Mouse (Mus musculus): Measurements from ENCODE around the gene Lactbl1. TPM values are rescaled to one million over a fixed set of nuclear protein-coding genes. Genes with fewer than 3 reads are reported as not detected.
A peak's percentile ranks its signal among the peaks of the same experiment; 100 is the strongest.

The Lactbl1 gene
- total RNA-seq, 2 experiments from 2014 or later, result 0.12 TPM; not detected in 1

DNA sequence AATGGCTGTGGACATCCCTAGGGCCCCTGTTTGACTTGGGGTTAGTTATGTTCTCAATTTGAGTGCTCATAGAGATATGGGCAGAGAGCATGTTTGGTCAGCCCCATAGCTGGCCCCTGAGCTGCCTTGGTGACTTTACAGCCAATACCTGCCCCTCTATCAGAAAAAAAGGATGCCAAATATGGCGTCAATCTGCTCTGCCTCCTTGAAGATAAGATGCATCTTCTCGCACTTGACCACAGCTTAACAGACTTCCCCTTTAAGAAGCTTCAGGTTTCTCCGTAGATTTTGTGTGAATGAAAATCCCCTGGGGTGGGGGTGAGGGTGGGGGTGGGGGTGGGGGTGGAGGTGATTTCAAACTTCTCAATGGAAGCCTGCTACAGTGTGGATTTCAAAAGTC is 35.5 kb downstream of the Lactbl1 start:
- no peak for DNase-seq (ENCODE audit: extremely low spot score in 1 of 2, low spot score in 2 of 2)
- TF ChIP-seq CTCF (IDR thresholded peaks at IDR 0.05), result no peak
- no peak overlapping the region for H3K4me3 ChIP-seq
- intact Hi-C loops (cut with DNase I), result loop anchor here (10.0 kb wide), 1 partner anchor 647 kb away; no protein-coding TSS in a partner anchor
- no peak overlapping the region for H3K27ac ChIP-seq

DNA sequence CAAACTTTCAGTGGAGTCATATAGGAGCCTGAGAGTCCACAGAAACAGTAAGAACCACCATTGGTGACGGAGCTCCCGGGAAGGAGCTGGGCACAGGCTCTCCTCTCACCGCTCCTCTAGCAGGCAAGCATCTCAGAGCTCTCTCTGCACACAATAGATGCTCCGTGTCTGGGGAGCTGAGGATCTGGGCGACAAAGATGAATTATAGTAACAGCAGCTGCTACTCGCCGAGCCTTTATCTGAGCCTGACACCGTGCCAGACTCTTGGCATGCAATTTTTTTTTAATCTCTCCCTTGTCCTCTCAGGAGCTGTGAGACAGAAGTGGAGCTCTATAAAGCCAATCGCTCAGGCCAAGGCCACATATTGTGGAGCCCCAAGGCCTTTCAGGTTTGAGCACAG is 42.6 kb downstream of the Lactbl1 start:
- no peak overlapping the region for H3K27ac ChIP-seq
- DNase-seq (ENCODE audit: extremely low spot score in 1 of 2, low spot score in 2 of 2), result peak in 1 of 2 experiments; percentile 37
- intact Hi-C loops (cut with DNase I), result loop anchor here (5.0 kb wide), 1 partner anchor 407 kb away; no protein-coding TSS in a partner anchor
- no peak for TF ChIP-seq CTCF (IDR thresholded peaks at IDR 0.05)
- H3K4me3 ChIP-seq, result no peak overlapping the region

DNA sequence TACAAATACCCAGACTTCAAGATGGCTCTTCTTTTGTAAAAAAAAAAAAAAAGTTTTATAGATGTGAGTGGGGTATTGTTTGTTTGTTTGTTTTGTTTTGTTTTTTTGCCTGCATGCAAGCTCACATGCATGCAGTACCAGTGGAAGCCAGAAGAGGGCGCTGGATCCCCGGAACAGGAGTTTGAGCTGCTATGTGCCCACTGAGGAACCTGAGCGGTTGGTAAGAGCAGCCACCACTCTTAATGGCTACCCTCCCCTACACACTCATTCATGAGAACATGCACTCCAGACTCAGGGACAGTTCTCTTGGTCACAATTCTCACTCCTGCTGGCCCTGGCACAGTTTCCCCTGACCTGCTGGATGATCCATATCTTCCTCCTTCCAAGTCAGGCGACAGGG is 43.6 kb downstream of the Lactbl1 start:
- TF ChIP-seq CTCF (IDR thresholded peaks at IDR 0.05), result peak; percentile 64
- Histone ChIP-seq H3K27ac (no peak overlapping the region), H3K4me3 (no peak overlapping the region)
- intact Hi-C loops (cut with DNase I), result loop anchor here (5.0 kb wide), 1 partner anchor 406 kb away; no protein-coding TSS in a partner anchor
- DNase-seq (ENCODE audit: extremely low spot score in 1 of 2, low spot score in 2 of 2), result no peak

DNA sequence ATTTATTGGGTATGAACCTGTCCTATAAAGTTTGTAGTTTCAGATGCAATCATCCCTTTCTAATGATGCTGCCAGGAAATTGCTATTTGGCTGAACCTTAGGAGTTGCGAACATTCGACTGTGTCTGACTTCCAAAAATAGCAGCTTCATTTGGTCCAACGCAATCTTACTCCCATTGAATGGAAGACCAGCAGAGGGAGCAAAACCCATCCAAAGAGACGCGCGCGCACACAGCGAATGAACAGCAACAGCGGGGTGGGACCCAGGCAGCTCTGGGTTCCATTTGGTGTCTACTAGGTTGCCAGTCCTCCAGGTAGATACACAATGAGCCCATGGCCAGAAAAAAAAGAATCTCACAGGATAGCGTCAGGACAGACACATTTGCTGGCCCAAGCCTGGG is 45.3 kb downstream of the Lactbl1 start:
- H3K4me3 ChIP-seq, result no peak overlapping the region
- no peak for DNase-seq (ENCODE audit: extremely low spot score in 1 of 2, low spot score in 2 of 2)
- H3K27ac ChIP-seq, result no peak overlapping the region
- peak; percentile 45 for TF ChIP-seq CTCF (IDR thresholded peaks at IDR 0.05)
- intact Hi-C loops (cut with DNase I), result loop anchor here (5.0 kb wide), 1 partner anchor 405 kb away; no protein-coding TSS in a partner anchor

DNA sequence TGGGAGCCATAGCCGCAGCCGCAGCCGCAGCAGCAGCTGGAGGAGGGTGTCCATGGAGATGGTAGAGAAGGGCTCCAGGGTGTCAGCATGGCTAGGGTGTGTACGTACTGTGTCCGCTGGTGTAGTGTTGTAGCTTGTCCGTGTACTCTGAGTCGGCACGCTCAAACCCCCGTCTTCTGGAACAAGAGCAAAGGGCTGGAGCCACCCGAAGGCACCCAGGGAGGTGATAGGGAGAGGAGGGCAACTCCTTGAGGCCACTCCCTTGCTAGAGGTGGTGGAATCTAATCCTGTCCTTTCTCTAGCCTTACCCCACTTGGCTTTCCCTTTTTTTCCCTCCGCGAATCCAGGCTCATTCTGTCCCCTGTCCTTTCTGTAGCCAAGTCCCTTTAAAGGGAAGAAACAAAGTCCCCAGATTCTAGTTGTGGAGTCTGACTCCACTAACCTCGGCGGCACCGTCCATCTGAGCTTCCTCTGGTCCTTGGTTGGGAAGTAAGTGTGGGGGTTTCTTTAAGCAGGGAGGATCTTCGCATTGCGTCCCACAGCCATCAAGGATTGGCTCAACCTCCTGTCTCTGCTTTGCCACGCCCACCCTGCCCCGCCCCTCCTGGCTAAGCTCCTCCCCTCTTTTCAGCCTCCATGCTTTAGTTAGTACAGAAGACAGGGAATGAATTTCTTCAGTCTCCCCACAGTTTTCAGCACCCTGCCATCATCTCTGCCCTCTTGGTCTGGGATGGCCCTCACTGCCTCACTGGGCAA is 50.1 kb downstream of the Lactbl1 start:
- intact Hi-C loops (cut with DNase I), result no loop called here
- Histone ChIP-seq H3K4me3 (no peak overlapping the region), H3K27ac (no peak overlapping the region)
- no peak for DNase-seq (ENCODE audit: extremely low spot score in 1 of 2, low spot score in 2 of 2)
- TF ChIP-seq CTCF (IDR thresholded peaks at IDR 0.05), result no peak

DNA sequence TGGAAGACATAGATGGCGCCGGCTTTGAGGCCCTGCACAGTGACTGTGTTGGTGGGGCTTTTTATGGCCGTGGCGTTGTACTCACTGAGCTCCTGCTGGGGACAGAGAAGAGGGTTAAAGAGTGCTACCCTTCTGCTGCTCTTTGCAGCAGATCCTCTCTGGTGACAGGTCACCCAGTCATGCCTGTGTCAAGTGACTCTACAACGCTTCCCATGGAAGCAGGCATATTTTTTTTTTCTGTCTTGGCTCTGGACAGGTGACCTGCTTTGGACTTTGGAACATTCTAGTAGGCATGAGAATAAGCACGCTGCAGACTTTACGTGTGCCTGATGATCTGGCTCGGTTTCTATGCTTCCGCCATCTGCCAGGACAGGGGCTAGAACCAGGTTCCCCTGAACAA is 53.0 kb downstream of the Lactbl1 start:
- H3K27ac ChIP-seq, result no peak overlapping the region
- no peak for DNase-seq (ENCODE audit: extremely low spot score in 1 of 2, low spot score in 2 of 2)
- no peak for TF ChIP-seq CTCF (IDR thresholded peaks at IDR 0.05)
- no peak overlapping the region for H3K4me3 ChIP-seq
- intact Hi-C loops (cut with DNase I), result loop anchor here (5.0 kb wide), 1 partner anchor 307 kb away; no protein-coding TSS in a partner anchor

DNA sequence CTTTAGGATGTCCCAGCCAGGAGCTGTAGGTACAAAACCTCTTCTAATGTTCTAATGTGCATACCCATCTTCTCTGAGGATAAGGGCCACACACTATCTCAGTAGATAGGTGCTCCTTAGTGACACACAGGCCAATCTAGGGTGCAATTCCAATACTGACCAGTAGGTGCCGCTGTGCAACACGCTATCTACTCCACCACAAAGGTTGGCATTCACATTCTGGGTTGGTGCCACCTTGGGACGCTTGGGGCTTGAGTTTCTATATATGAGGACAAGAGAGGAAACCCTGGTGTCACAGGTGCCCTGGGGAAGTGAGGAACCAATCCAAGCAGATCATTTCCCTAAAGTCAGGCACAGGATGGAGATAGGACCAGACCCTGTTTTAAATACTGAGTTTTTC is 56.1 kb downstream of the Lactbl1 start:
- no peak overlapping the region for H3K27ac ChIP-seq

DNA sequence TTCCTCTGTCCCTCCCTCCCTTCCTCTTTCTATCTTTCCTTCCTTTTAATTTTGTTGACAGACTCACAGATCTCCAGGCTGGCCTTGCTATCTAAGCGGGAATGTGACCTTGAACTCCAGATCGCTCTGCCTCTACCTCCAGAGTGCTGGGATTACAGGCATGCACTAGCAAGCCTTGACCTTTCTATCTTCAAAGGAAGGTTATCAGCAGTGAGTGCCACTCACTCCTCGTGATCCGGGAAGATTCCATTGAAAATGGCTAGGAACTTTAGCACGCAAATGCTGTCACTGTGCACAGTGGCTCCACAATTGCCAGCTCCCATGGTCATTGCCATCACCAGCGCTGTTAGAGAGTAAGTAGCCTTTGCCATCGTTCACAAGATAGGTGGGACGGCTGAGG is 56.8 kb downstream of the Lactbl1 start:
- intact Hi-C loops (cut with DNase I), result loop anchor here (2.0 to 5.0 kb wide), 2 partner anchors 198 to 303 kb away; no protein-coding TSS in a partner anchor
- H3K27ac ChIP-seq, result no peak overlapping the region
- no peak for DNase-seq (ENCODE audit: extremely low spot score in 1 of 2, low spot score in 2 of 2)
- TF ChIP-seq CTCF (IDR thresholded peaks at IDR 0.05), result no peak
- H3K4me3 ChIP-seq, result no peak overlapping the region

More for the DNA sequence above, 56.1 kb downstream of the Lactbl1 start:
- peak; percentile 83 to 92 for DNase-seq (ENCODE audit: extremely low spot score in 1 of 2, low spot score in 2 of 2)
- intact Hi-C loops (cut with DNase I), result loop anchor here (1.0 to 5.0 kb wide), 3 partner anchors 163 to 304 kb away; no protein-coding TSS in a partner anchor
- peak; percentile 97 for TF ChIP-seq CTCF (IDR thresholded peaks at IDR 0.05)
- no peak overlapping the region for H3K4me3 ChIP-seq

DNA sequence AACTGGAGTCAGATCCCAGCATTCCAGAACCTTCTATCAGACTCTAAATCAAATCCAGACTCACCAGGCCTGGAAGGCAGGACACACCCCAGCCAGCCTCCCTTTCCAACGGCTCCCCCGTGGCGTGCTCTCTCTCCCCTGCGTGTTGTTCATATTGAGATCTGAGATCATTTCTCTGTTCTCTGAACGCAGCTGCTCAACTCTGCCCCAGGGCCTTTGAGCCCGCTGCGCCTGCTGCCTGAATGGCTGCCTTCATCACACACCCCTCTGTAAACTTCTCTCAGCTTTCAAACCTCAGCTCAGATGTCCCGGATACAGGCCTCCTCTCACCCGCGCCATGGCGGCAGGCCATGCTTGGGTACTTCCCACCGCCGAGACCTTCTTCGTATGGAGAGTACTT is 58.2 kb downstream of the Lactbl1 start:
- TF ChIP-seq CTCF (IDR thresholded peaks at IDR 0.05), result no peak
- intact Hi-C loops (cut with DNase I), result no loop called here
- Histone ChIP-seq H3K4me3 (no peak overlapping the region), H3K27ac (no peak overlapping the region)
- no peak for DNase-seq (ENCODE audit: extremely low spot score in 1 of 2, low spot score in 2 of 2)

DNA sequence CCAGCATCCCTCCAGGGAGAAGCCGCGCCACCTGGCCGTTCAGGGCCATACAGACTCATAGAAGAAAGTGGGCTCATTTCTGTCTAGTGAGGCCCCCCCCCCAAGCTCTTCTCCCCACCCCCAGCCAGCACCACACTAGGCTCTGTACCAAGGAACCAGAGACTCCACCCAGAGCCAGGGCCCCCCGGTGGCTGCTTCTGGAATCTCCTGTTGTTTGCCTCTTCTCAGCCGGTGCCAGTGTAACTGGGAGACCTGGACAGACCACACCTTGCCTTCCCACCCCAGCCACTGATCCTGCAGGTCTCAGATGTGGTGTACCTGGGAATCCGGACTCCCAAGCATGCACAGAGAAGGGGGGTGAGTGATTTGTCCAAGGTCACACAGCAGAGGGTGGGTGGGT is 62.1 kb downstream of the Lactbl1 start:
- Histone ChIP-seq H3K4me3 (no peak overlapping the region), H3K27ac (no peak overlapping the region)
- peak; percentile 21 for TF ChIP-seq CTCF (IDR thresholded peaks at IDR 0.05)
- DNase-seq (ENCODE audit: extremely low spot score in 1 of 2, low spot score in 2 of 2), result no peak
- intact Hi-C loops (cut with DNase I), result no loop called here

DNA sequence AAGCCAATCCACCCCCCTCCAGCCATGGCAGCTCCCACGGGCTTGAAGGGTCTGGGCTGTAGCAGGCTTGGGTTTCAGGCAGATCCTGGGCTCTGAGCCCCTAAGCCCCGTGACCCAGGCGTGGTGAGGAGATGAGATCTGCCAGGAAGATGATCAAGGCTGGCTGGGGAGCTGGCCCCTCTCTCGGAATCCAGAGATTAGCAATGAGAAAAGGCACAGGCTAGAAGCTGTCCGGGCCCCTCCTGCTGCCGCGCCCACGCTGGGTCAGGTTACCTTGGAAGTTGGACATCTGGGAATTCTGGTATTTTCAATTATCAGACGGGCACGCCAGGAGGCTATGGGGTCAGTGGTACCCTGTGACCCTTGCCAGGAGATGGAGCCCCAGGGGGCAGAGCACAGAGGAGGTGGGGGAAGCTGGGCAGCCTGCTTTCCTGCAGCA is 63.0 kb downstream of the Lactbl1 start:
- DNase-seq (ENCODE audit: extremely low spot score in 1 of 2, low spot score in 2 of 2), result no peak
- intact Hi-C loops (cut with DNase I), result no loop called here

DNA sequence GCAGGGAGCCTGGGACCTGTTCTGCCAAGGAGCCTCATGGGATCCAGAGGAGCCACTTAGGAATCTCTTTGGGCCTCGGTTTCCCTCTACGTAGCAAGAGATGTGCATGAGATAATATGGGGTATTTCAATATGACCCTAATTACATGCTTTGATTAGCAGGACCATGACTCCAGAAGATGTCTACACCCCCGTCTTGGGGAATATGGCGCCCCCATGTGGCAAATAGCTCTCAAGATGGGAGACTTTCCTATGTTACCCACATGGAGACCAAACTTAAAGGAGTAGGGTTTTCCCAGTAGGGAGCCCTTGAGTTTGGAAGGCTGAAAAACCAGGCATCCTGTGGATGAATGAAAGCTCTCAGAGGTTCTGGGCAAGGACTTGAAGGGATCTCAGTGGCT is 65.7 kb downstream of the Lactbl1 start:
- Histone ChIP-seq H3K27ac (no peak overlapping the region), H3K4me3 (no peak overlapping the region)
- intact Hi-C loops (cut with DNase I), result no loop called here
- DNase-seq (ENCODE audit: extremely low spot score in 1 of 2, low spot score in 2 of 2), result no peak
- peak; percentile 16 for TF ChIP-seq CTCF (IDR thresholded peaks at IDR 0.05)

More for the DNA sequence above, 63.0 kb downstream of the Lactbl1 start:
- TF ChIP-seq CTCF (IDR thresholded peaks at IDR 0.05), result no peak
- Histone ChIP-seq H3K27ac (no peak overlapping the region), H3K4me3 (no peak overlapping the region)

Small RNAs within 50 kb of the gene (microRNA-seq; reads per million reads assigned to microRNA genes)
- 0 reads per million in 2 experiments for gene Gm22180

Other genes starting within 250 kb of the Lactbl1 start
- 1 to 10 TPM; 5.7 to 6.0 TPM for gene Htr1d, start 199.1 kb upstream of the Lactbl1 start, total RNA-seq (2021)
- under 1 TPM; 0.32 to 0.51 TPM for gene 6030445D17Rik, start 160.4 kb upstream of the Lactbl1 start, total RNA-seq (2021)
- 10 to 100 TPM; 82.0 to 88.2 TPM for gene Luzp1, start 152.9 kb upstream of the Lactbl1 start, total RNA-seq (2021)
- gene Kdm1a, start 19.9 kb upstream of the Lactbl1 start, total RNA-seq (2021), result 10 to 100 TPM; 86.7 to 91.7 TPM
- not detected for gene Tex46, start 12.2 kb upstream of the Lactbl1 start, total RNA-seq (2021)
- 10 to 100 TPM; 17.0 to 18.3 TPM for gene Ephb2, start 213.4 kb downstream of the Lactbl1 start, total RNA-seq (2021)

All from left cerebral cortex, adult 2 months (tissue).